Mouse (Mus musculus) gastrocnemius, postnatal 14 days (tissue): ENCODE results near the gene Has1. TPM values are rescaled to one million over a fixed set of nuclear protein-coding genes. Genes with fewer than 3 reads are reported as not detected.
A peak's percentile ranks its signal among the peaks of the same experiment; 100 is the strongest.
"Not testable (repeated sequence)": the region's sequence is repeated elsewhere in the genome, so short reads cannot be mapped to it uniquely, and the experiment has no call there.

Experiments
- DNase-seq: peaks from one replicate; pipeline ENCODE4 v3.0.0; 2021; ENCODE audit warnings: mixed read lengths
- intact Hi-C: fragments of 180-260 bp; cut with DNase I; formaldehyde crosslinking; loops from one replicate; pipeline ENCODE4 v1.15.1; 2025; ENCODE audit warnings: low total_unique reads
- total RNA-seq, 2 experiments: library from RNA; stranded (reverse); gene quantifications; 2 replicates each; pipeline ENCODE4 v1.2.3; 2021

Gene Has1
- total RNA-seq, 2 experiments from 2014 or later = 0.09 TPM; not detected in 1

- DNase-seq = no peak
- intact Hi-C loops = loop anchor here (5.0 kb wide), 1 partner anchor 48 kb away; no protein-coding TSS in a partner anchor
Observed at GRCm38 (mm10) chr17:17848988-17849387, 6.0 kb downstream of the Has1 start.

- no peak for DNase-seq
- intact Hi-C loops = loop anchor here (5.0 kb wide), 1 partner anchor 52 kb away; no protein-coding TSS in a partner anchor
Observed at GRCm38 (mm10) chr17:17845187-17846027, 9.6 kb downstream of the Has1 start.

DNA sequence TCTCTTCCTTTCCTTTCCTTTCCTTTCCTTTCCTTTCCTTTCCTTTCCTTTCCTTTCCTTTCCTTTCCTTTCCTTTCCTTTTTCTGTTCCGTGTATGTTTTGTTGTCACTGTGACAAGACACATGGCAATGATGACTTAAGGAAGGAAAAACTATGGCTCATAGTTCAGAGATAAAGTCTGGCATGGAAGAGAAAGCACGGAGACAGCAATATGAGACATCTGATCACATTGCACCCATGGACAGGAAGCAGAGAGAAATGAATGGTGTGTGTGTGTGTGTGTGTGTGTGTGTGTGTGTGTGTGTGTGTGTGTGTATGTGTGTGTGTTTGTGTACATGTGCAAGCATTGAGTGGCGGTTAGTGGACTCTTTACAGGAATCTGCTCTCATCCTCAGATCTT, 10.4 kb downstream of the Has1 start:
- DNase-seq = not testable (repeated sequence)
- intact Hi-C loops = loop anchor here (5.0 kb wide), 1 partner anchor 53 kb away; no protein-coding TSS in a partner anchor

GRCm38 (mm10) chr17:17843534-17844261, 11.3 kb downstream of the Has1 start:
- intact Hi-C loops = no loop called here

GRCm38 (mm10) chr17:17840796-17841195, 14.2 kb downstream of the Has1 start:
- DNase-seq = no peak
- intact Hi-C loops = no loop called here

More at GRCm38 (mm10) chr17:17843534-17844261, 11.3 kb downstream of the Has1 start:
- DNase-seq = no peak

DNA sequence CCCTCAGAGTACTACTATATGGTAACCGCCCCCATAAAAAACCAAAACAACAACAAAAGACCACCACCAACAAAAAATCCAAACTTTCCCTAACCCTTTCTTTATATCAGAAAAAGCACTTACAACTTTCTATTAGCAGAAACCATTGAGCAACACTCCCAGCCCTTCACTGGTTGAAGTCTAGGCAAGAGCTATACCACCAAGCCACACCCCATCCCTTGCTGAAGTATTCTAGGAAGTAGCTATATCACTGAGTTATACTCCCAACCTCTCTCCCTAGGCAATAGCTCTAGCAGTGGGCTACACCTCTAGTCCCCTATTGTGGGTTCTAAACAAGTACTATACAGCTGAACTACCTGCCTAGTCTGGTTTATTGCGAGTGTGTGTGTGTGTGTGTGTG, 15.7 kb downstream of the Has1 start:
- no peak for DNase-seq
- intact Hi-C loops = no loop called here

GRCm38 (mm10) chr17:17837919-17838701, 16.9 kb downstream of the Has1 start:
- intact Hi-C loops = no loop called here
- DNase-seq = peak; percentile 95

- no peak for DNase-seq
- intact Hi-C loops = no loop called here
Observed at GRCm38 (mm10) chr17:17837426-17837825, 17.6 kb downstream of the Has1 start.

- DNase-seq = no peak
- intact Hi-C loops = no loop called here
Observed at GRCm38 (mm10) chr17:17836101-17836500, 18.9 kb downstream of the Has1 start.

DNA sequence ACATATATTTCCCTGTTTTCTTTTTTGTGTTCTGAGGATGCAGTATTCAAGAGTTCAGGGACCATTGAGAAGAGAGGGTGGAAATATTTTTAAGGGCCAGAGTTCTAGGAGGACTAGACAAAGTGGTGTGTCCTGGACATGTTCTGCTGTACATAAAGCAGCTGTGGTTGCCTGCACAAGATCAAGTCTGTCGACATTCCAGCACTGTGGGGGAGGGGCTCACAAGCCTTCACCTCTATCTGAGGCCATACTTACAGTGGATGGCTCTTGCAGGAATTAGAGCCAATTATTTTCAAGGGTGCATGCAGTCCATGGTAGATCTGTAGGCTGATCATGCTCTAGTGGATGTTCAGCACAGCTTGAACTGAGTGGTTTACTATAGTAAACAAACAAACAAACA, 20.1 kb downstream of the Has1 start:
- DNase-seq = no peak
- intact Hi-C loops = no loop called here

DNA sequence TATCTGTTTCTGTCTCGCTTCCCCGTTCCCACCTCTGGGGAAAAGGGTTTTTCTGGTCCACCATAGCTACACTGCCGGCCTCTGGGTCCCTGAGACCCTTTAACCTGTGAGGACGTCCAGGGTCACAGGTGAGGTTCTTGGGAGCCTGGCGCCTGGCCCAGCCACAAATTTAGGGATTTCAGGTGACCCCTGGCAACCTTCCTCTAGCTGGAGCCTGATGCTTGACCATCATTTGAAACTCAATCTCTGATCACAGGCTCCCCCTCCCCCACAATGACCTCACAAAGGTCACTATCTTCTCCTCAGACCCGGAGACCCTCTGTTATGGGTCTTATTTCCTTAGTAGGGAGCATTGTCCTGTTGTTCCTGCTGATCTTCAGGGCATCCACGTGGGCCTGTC, 24.3 kb downstream of the Has1 start:
- DNase-seq = no peak
- intact Hi-C loops = no loop called here

DNA sequence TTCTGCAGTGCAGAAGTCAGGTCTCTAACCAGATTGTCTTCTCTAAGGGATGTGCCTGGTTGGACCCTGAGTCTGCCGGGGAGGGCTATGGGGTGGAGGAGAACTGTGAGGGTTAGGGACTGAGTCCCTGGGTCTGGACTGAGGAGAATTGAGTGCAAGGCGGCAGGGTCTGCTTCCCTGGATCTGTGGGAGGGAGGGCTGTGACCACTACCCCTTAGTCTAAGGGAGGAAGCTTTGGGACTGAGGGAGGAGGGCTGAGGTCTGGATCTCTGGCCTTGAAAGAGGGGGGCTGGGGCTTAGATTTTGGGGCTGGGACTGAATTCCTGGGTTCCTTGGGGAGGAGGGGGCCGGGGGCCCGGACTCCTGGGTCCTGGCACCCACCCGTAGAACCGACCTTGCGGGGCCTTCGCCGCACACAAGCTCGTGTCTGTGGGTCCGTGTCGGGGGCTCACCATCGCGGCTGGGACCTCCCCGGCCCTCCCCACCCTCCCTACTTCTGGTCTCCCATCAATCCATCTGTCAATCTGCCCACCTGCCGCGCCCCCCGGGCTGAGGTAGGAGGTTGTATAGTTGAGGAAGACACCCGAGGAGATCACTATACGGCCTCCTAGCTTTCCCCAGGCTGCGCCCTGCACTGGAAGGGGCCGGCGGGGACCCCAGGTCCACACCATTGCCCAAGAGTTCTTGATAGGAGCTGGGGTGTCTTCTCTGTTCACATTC, 25.0 kb downstream of the Has1 start:
- intact Hi-C loops = no loop called here
- DNase-seq = no peak

DNA sequence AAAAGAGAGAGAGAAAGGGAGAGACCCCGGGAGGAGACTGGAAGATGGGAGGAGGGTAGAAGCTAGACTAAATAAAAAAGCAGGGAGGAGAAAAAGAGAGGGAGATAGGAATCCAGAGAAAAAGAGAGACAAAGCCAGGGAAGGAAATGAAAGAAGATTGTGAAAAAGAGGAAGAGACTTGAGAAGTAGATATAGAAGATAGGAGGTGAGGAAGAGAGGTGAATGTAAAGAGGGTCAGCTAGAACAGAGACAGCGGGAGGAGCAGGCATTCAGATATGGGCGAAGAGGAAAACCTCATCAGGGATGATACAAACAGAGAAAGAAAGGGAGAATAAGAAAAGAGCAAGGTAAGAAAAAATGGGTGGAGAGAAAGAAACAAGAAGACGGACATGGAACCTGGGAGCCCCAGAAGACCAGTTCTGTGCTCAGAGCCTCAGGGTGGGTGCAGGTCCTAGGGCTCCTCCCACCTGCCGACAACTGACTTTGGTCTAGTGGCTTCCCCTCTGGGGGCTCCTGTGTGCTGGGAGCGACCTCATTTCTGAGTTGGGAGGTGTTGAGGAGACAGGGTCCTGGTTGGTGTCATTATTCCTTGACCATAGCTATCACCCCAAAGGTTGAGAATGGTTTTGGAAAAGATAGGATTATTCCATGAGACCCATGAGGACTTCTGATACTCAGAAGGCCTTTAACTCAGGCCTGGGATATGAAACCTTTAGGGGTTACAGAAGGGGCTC, 25.8 kb downstream of the Has1 start:
- intact Hi-C loops = no loop called here
- no peak for DNase-seq

GRCm38 (mm10) chr17:17828191-17828981, 26.6 kb downstream of the Has1 start:
- DNase-seq = peak; percentile 60
- intact Hi-C loops = no loop called here

GRCm38 (mm10) chr17:17827658-17828190, 27.3 kb downstream of the Has1 start:
- intact Hi-C loops = no loop called here

GRCm38 (mm10) chr17:17826751-17827657, 28.0 kb downstream of the Has1 start, which contains the start of gene Spaca6:
Gene Spaca6 (plus strand): TSS chr17:17827158.
- intact Hi-C loops = no loop called here
- peak; percentile 94 for DNase-seq

More at GRCm38 (mm10) chr17:17827658-17828190, 27.3 kb downstream of the Has1 start:
- peak; percentile 51 for DNase-seq
